Mouse (Mus musculus) megakaryocyte, embryonic 14.5 days (primary cell): ENCODE results near the gene Psd.

Source experiments
- FLI1 ChIP-seq: IDR thresholded peaks from 2 replicates; pipeline ENCODE4 v1.6.1; 2012; ENCODE audit warnings: low read length, inconsistent platforms, mixed read lengths
- GATA1 ChIP-seq: IDR thresholded peaks from 3 replicates; pipeline ENCODE4 v1.6.1; 2012; ENCODE audit warnings: mixed read lengths, low read length, inconsistent platforms, borderline replicate concordance

DNA sequence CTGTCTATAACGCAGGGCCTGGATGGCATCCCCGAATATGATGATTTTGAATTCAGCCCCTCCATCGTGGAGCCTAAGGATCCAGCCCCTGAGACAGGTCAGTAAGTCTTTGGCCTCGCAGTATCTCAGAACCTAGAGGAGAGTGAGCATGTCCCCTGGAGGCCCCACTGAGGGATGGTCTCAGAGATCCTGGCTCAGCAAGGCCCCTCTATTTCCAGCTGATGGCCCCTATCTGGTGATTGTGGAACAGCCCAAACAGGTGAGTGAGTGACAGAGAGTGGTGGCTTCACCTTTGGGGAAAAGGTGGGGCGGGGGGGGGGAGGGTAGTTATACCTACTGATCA, 20.7 kb downstream of the Psd start:
- TF ChIP-seq GATA1: no peak
- TF ChIP-seq FLI1: no peak
